Mouse (Mus musculus) neural tube, embryonic 15.5 days (tissue): ENCODE measurements around the gene Syt1. TPM values are rescaled to one million over a fixed set of nuclear protein-coding genes. Genes with fewer than 3 reads are reported as not detected.

ENCODE experiments used
- ATAC-seq: fragments of 200-750 bp; cut with Nextera tagmentation; 2 replicates; pipeline ENCODE4 v1.8.0; 2017; ENCODE audit warnings: mild to moderate bottlenecking, moderate TSS enrichment, moderate library complexity; ENCODE audit not compliant: low FRiP score
- H3K27ac ChIP-seq: fragments of 300-500 bp; sonication (generic); replicated peaks from 2 replicates; pipeline ENCODE4 v1.5.1; 2015; ENCODE audit warnings: mild to moderate bottlenecking, inconsistent platforms
- H3K27me3 ChIP-seq: fragments of 300-500 bp; sonication (generic); replicated peaks from 2 replicates; pipeline ENCODE4 v1.6.1; 2015; ENCODE audit warnings: inconsistent platforms
- H3K36me3 ChIP-seq: fragments of 300-500 bp; sonication (generic); 2 replicates; pipeline ENCODE4 v1.6.1; 2015; ENCODE audit warnings: inconsistent platforms
- H3K4me1 ChIP-seq: fragments of 300-500 bp; sonication (generic); 2 replicates; pipeline ENCODE4 v1.6.1; 2015; ENCODE audit warnings: inconsistent platforms
- H3K4me2 ChIP-seq: fragments of 300-500 bp; sonication (generic); 2 replicates; pipeline ENCODE4 v1.6.1; 2015; ENCODE audit warnings: inconsistent platforms, mild to moderate bottlenecking, moderate library complexity
- H3K4me3 ChIP-seq: fragments of 300-500 bp; sonication (generic); replicated peaks from 2 replicates; pipeline ENCODE4 v1.5.1; 2015; ENCODE audit warnings: mild to moderate bottlenecking, inconsistent platforms
- H3K9ac ChIP-seq: fragments of 300-500 bp; sonication (generic); replicated peaks from 2 replicates; pipeline ENCODE4 v1.6.1; 2015; ENCODE audit warnings: mild to moderate bottlenecking, inconsistent platforms
- H3K9me3 ChIP-seq: fragments of 300-500 bp; sonication (generic); replicated peaks from 2 replicates; pipeline ENCODE4 v1.6.1; 2016; ENCODE audit warnings: inconsistent platforms
- WGBS: fragments of 180-500 bp; shearing (Covaris S2); methylation state at CpG from one replicate; pipeline ENCODE4 v1.1.7; 2015; ENCODE audit warnings: mixed read lengths; 5-methylcytosine and 5-hydroxymethylcytosine counted together
- polyA plus RNA-seq: library from polyadenylated mRNA; unstranded; fragments of >200 nt; fragmentation: Nextera tagmentation; extraction: Ambion mirVana; gene quantifications from 2 replicates; pipeline ENCODE4 v1.2.1, GENCODE M21; 2015

The Syt1 gene
- polyA plus RNA-seq, 1 experiment from 2014 or later = 116 TPM

DNA sequence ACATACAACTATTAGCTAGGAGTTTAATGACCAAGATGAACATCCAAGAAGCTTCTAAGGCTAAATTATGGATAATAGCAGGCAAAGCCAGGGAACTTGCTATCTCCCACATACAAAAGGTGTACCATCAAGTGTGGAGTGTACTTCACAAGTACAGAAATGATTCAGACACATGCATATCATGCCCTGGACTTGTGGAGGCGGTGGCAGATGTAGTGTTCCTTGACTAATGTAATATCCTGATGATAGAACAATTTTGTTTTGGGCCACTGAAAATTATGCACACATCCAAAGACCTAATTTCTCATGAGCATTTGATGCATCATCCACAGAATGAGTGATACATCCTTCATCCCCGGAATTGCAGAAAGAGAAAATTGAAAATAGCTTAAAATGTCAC is 267.0 kb downstream of the Syt1 start:
- H3K9me3 ChIP-seq = no peaks in the 10 kb centered on the region
- no peak overlapping the region for H3K27ac ChIP-seq
- no peak overlapping the region for H3K4me3 ChIP-seq
- H3K36me3 ChIP-seq = no peaks in the 10 kb centered on the region
- ATAC-seq = no peak
- no peaks in the 10 kb centered on the region for H3K27me3 ChIP-seq
- H3K4me2 ChIP-seq = no peak overlapping the region
- no peak overlapping the region for H3K9ac ChIP-seq
- H3K4me1 ChIP-seq = no peaks in the 10 kb centered on the region
- WGBS = 95% methylated on average over 2 of the region's 2 CpGs

DNA sequence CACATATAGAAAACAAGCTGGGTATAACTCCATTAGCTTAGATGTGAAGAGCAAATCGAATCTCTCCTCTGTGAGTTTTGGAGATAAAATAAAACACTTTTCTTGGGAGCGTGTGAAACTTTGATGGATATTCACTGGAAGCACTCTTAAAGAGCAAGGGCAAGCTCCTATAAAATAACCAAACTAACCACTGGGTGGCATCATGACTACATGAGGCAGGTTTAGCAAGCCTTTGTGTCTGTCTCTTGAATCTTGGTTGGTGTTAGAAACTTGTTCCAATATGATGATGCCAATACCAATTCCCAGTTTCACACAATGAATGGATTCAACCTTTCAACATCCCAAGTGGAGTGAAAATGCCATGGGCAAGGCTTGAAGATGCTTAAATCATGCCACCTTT is 276.8 kb downstream of the Syt1 start:
- Histone ChIP-seq H3K36me3 (no peaks in the 10 kb centered on the region), H3K4me1 (peaks cover 3% of the 10 kb centered on the region; the same call in 1 of the 2 replicates), H3K4me2 (no peak overlapping the region), H3K4me3 (no peak overlapping the region), H3K9me3 (no peaks in the 10 kb centered on the region), H3K27ac (no peak overlapping the region), H3K27me3 (no peaks in the 10 kb centered on the region), H3K9ac (no peak overlapping the region)
- ATAC-seq = peak; percentile 53; the same call in 1 of the 2 replicates
- 64% methylated on average over 2 of the region's 2 CpGs for WGBS

- no peaks in the 10 kb centered on the region for H3K4me1 ChIP-seq
- no peak overlapping the region for H3K4me3 ChIP-seq
- 54% methylated on average over 8 of the region's 8 CpGs for WGBS
- no peaks in the 10 kb centered on the region for H3K36me3 ChIP-seq
- ATAC-seq = no peak
- no peaks in the 10 kb centered on the region for H3K9me3 ChIP-seq
- no peak overlapping the region for H3K27ac ChIP-seq
- no peaks in the 10 kb centered on the region for H3K27me3 ChIP-seq
- no peak overlapping the region for H3K9ac ChIP-seq
- no peak overlapping the region for H3K4me2 ChIP-seq
These were observed 281.8 kb downstream of the Syt1 start for GRCm38 (mm10) chr10:108728961-108729360.

GRCm38 (mm10) chr10:108726391-108726790 is 284.4 kb downstream of the Syt1 start:
- ATAC-seq = no peak
- Histone ChIP-seq H3K36me3 (no peaks in the 10 kb centered on the region), H3K9me3 (no peaks in the 10 kb centered on the region), H3K9ac (no peak overlapping the region), H3K4me1 (no peaks in the 10 kb centered on the region), H3K4me2 (no peak overlapping the region), H3K27ac (no peak overlapping the region), H3K27me3 (no peaks in the 10 kb centered on the region), H3K4me3 (no peak overlapping the region)
- WGBS = 90% methylated on average over 4 of the region's 4 CpGs

GRCm38 (mm10) chr10:108724878-108725277 is 285.9 kb downstream of the Syt1 start:
- Histone ChIP-seq H3K36me3 (no peaks in the 10 kb centered on the region), H3K4me3 (no peak overlapping the region), H3K9ac (no peak overlapping the region), H3K4me1 (no peaks in the 10 kb centered on the region), H3K27me3 (no peaks in the 10 kb centered on the region), H3K9me3 (no peaks in the 10 kb centered on the region), H3K27ac (no peak overlapping the region), H3K4me2 (no peak overlapping the region)
- WGBS = 76% methylated on average over 3 of the region's 3 CpGs
- no peak for ATAC-seq

- Histone ChIP-seq H3K27ac (no peak overlapping the region), H3K9ac (no peak overlapping the region), H3K4me1 (no peaks in the 10 kb centered on the region), H3K27me3 (no peaks in the 10 kb centered on the region), H3K9me3 (no peaks in the 10 kb centered on the region), H3K4me3 (no peak overlapping the region), H3K36me3 (no peaks in the 10 kb centered on the region), H3K4me2 (no peak overlapping the region)
- ATAC-seq = no peak
- 60% methylated on average over 5 of the region's 5 CpGs for WGBS
These were observed 300.3 kb downstream of the Syt1 start for GRCm38 (mm10) chr10:108710514-108710913.

DNA sequence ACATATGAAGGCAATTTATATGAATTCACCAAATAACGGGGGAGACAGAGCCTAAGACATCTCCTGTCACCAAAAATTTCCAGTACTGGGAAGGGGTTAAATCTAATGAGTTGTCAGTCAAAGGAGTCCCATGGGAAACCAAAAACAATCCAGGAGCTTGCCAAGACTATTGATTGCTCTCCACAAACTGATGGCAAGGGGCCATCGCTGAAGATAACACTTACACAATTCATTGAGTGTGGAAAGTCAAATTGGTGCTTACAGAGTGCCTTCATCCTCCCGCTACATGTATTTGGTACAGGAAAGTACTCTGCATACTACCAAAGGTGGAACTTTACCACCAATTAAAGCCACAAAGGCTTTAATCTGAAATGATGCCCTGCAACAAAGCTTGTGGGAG is 305.1 kb downstream of the Syt1 start:
- ATAC-seq = no peak
- H3K9me3 ChIP-seq = no peaks in the 10 kb centered on the region
- H3K9ac ChIP-seq = no peak overlapping the region
- peaks cover 3% of the 10 kb centered on the region; the same call in 1 of the 2 replicates for H3K4me1 ChIP-seq
- no peaks in the 10 kb centered on the region for H3K27me3 ChIP-seq
- no peaks in the 10 kb centered on the region for H3K36me3 ChIP-seq
- no peak overlapping the region for H3K27ac ChIP-seq
- no peak overlapping the region for H3K4me2 ChIP-seq
- H3K4me3 ChIP-seq = no peak overlapping the region
- 90% methylated on average over 3 of the region's 3 CpGs for WGBS

- H3K27me3 ChIP-seq = no peaks in the 10 kb centered on the region
- no peak for ATAC-seq
- no peaks in the 10 kb centered on the region for H3K9me3 ChIP-seq
- H3K36me3 ChIP-seq = no peaks in the 10 kb centered on the region
- WGBS = 20% methylated on average over 14 of the region's 14 CpGs
- H3K27ac ChIP-seq = peak overlapping the region; percentile 60
- H3K4me3 ChIP-seq = no peak overlapping the region
- H3K9ac ChIP-seq = no peak overlapping the region
- peaks cover 3% of the 10 kb centered on the region; the same call in 1 of the 2 replicates for H3K4me1 ChIP-seq
- H3K4me2 ChIP-seq = peak overlapping the region; percentile 26; the same call in 1 of the 2 replicates
These were observed 309.2 kb downstream of the Syt1 start for GRCm38 (mm10) chr10:108701361-108702128.

- Histone ChIP-seq H3K9me3 (no peaks in the 10 kb centered on the region), H3K4me2 (no peak within 1 kb of the TSS), H3K27me3 (no peaks in the 10 kb centered on the region), H3K36me3 (no peaks in the 10 kb centered on the region), H3K27ac (no peak within 1 kb of the TSS), H3K4me3 (no peak within 1 kb of the TSS), H3K4me1 (peaks cover 3% of the 10 kb centered on the region; the same call in 1 of the 2 replicates), H3K9ac (no peak within 1 kb of the TSS)
- WGBS = 99% methylated on average over 9 of the region's 9 CpGs
- ATAC-seq = no peak
These were observed 310.8 kb downstream of the Syt1 start, which contains the start of gene Gm5136 for GRCm38 (mm10) chr10:108699946-108700345. Gm5136 (minus strand) TSS chr10:108700160.

DNA sequence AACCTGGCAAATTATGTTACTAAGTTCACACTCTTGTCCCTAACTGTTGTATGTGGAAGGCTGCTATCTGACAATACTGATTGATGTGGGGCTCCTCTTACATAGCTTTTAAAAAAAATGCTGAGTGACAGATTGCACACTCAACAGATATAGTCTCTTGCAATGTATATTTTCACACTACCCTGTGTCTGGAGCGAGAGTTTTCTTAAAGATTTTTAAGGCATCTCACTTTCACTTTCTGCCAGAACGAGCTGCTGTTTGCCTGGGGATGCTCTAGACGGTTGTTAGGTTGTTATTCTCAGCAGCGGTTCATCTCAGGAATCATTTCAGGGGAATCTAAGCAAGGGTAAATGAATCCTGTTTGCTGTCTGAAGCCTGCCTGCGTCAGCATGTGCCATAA is 313.7 kb downstream of the Syt1 start:
- no peaks in the 10 kb centered on the region for H3K36me3 ChIP-seq
- no peak overlapping the region for H3K9ac ChIP-seq
- H3K27ac ChIP-seq = peak overlapping the region; percentile 56
- H3K4me2 ChIP-seq = no peak overlapping the region
- no peaks in the 10 kb centered on the region for H3K27me3 ChIP-seq
- H3K4me1 ChIP-seq = peaks cover 3% of the 10 kb centered on the region; the same call in 1 of the 2 replicates
- ATAC-seq = 0 out of 2 replicates have a peak, but pooled peaks have one; percentile 24
- H3K4me3 ChIP-seq = no peak overlapping the region
- 33% methylated on average over 5 of the region's 5 CpGs for WGBS
- no peaks in the 10 kb centered on the region for H3K9me3 ChIP-seq

DNA sequence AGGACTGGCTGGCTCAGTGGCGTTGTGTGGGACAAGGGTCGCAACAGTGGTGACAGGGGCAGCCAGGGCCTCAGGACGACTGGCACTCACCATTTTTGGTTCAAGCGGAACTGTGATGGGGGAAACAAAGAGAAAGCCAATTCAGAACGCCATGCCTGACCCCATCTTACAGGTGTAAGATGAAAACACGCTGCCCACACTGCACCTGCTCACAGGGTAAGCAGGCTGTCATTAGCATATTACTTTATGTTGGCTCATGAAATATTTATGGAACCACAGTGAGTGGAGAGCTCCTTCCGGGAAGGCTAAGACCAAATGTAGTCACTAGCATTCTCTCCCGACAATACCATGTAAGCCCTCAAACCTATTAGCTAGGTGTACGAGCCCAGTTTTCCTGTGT is 319.8 kb downstream of the Syt1 start:
- Histone ChIP-seq H3K9ac (no peak overlapping the region), H3K27me3 (no peaks in the 10 kb centered on the region), H3K36me3 (no peaks in the 10 kb centered on the region), H3K4me3 (no peak overlapping the region), H3K4me1 (no peaks in the 10 kb centered on the region), H3K4me2 (no peak overlapping the region), H3K9me3 (no peaks in the 10 kb centered on the region), H3K27ac (no peak overlapping the region)
- ATAC-seq = no peak
- 50% methylated on average over 9 of the region's 9 CpGs for WGBS

GRCm38 (mm10) chr10:108686696-108687095 is 324.1 kb downstream of the Syt1 start:
- Histone ChIP-seq H3K36me3 (no peaks in the 10 kb centered on the region), H3K4me1 (no peaks in the 10 kb centered on the region), H3K9ac (no peak overlapping the region), H3K27me3 (no peaks in the 10 kb centered on the region), H3K4me3 (no peak overlapping the region), H3K27ac (no peak overlapping the region), H3K9me3 (no peaks in the 10 kb centered on the region), H3K4me2 (no peak overlapping the region)
- 77% methylated on average over 4 of the region's 4 CpGs for WGBS
- ATAC-seq = no peak
